Mouse (Mus musculus): Measurements from ENCODE around the gene Mphosph8. TPM values are rescaled to one million over a fixed set of nuclear protein-coding genes. Genes with fewer than 3 reads are reported as not detected.

The Mphosph8 gene
- total RNA-seq (2021) = 10 to 100 TPM; 23.8 to 26.1 TPM

- intact Hi-C loops (cut with DNase I) = loop anchor here (2.0 to 5.0 kb wide), 3 partner anchors 91 to 219 kb away; partner anchors contain the start of genes Cenpj, Parp4, Pspc1 and Zmym2
- DNase-seq (ENCODE audit: low spot score) = peak; percentile 99
These were observed at the start of gene Mphosph8 for GRCm38 (mm10) chr14:56667969-56668802. TSS of gene Mphosph8 (plus strand) at chr14:56668248.

- no peak for DNase-seq (ENCODE audit: low spot score)
- intact Hi-C loops (cut with DNase I) = no loop called here
These were observed 47.6 kb upstream of the Mphosph8 start for GRCm38 (mm10) chr14:56620425-56620824.

GRCm38 (mm10) chr14:56626202-56626601 lies 41.8 kb upstream of the Mphosph8 start:
- no peak for DNase-seq (ENCODE audit: low spot score)
- intact Hi-C loops (cut with DNase I) = no loop called here

GRCm38 (mm10) chr14:56628336-56628735 lies 39.7 kb upstream of the Mphosph8 start:
- intact Hi-C loops (cut with DNase I) = no loop called here
- DNase-seq (ENCODE audit: low spot score) = no peak

GRCm38 (mm10) chr14:56631109-56631508 lies 36.9 kb upstream of the Mphosph8 start:
- DNase-seq (ENCODE audit: low spot score) = no peak
- intact Hi-C loops (cut with DNase I) = no loop called here

GRCm38 (mm10) chr14:56647206-56647605 lies 20.8 kb upstream of the Mphosph8 start:
- DNase-seq (ENCODE audit: low spot score) = no peak
- intact Hi-C loops (cut with DNase I) = no loop called here

GRCm38 (mm10) chr14:56649448-56649847 lies 18.6 kb upstream of the Mphosph8 start:
- intact Hi-C loops (cut with DNase I) = no loop called here
- no peak for DNase-seq (ENCODE audit: low spot score)

GRCm38 (mm10) chr14:56665651-56666050 lies 2.4 kb upstream of the Mphosph8 start:
- intact Hi-C loops (cut with DNase I) = loop anchor here (5.0 kb wide), 2 partner anchors 88 to 112 kb away; partner anchors contain the start of genes Cenpj, Parp4 and Pspc1
- DNase-seq (ENCODE audit: low spot score) = peak; percentile 4

- no peak for DNase-seq (ENCODE audit: low spot score)
- intact Hi-C loops (cut with DNase I) = loop anchor here (5.0 kb wide), 2 partner anchors 90 to 110 kb away; partner anchors contain the start of genes Cenpj, Parp4 and Pspc1
These were observed 1.1 kb upstream of the Mphosph8 start for GRCm38 (mm10) chr14:56666909-56667308.

- intact Hi-C loops (cut with DNase I) = loop anchor here (2.0 to 5.0 kb wide), 3 partner anchors 92 to 218 kb away; partner anchors contain the start of genes Cenpj, Parp4, Pspc1 and Zmym2
- no peak for DNase-seq (ENCODE audit: low spot score)
These were observed 1.1 kb downstream of the Mphosph8 start for GRCm38 (mm10) chr14:56669046-56669620.

- DNase-seq (ENCODE audit: low spot score) = no peak
- intact Hi-C loops (cut with DNase I) = no loop called here
These were observed 17.4 kb downstream of the Mphosph8 start for GRCm38 (mm10) chr14:56685426-56685825.

GRCm38 (mm10) chr14:56689116-56689515 lies 21.1 kb downstream of the Mphosph8 start:
- intact Hi-C loops (cut with DNase I) = no loop called here
- no peak for DNase-seq (ENCODE audit: low spot score)

- no peak for DNase-seq (ENCODE audit: low spot score)
- intact Hi-C loops (cut with DNase I) = no loop called here
These were observed 21.7 kb downstream of the Mphosph8 start for GRCm38 (mm10) chr14:56689766-56690165.

- intact Hi-C loops (cut with DNase I) = no loop called here
These were observed 27.4 kb downstream of the Mphosph8 start for GRCm38 (mm10) chr14:56695495-56695894.

GRCm38 (mm10) chr14:56697836-56698235 lies 29.8 kb downstream of the Mphosph8 start:
- intact Hi-C loops (cut with DNase I) = no loop called here
- no peak for DNase-seq (ENCODE audit: low spot score)

More at GRCm38 (mm10) chr14:56695495-56695894, 27.4 kb downstream of the Mphosph8 start:
- no peak for DNase-seq (ENCODE audit: low spot score)

GRCm38 (mm10) chr14:56702644-56703043 lies 34.6 kb downstream of the Mphosph8 start:
- no peak for DNase-seq (ENCODE audit: low spot score)
- intact Hi-C loops (cut with DNase I) = no loop called here

- intact Hi-C loops (cut with DNase I) = no loop called here
- DNase-seq (ENCODE audit: low spot score) = no peak
These were observed 37.6 kb downstream of the Mphosph8 start for GRCm38 (mm10) chr14:56705687-56706086.

- intact Hi-C loops (cut with DNase I) = no loop called here
- DNase-seq (ENCODE audit: low spot score) = no peak
These were observed 58.4 kb downstream of the Mphosph8 start for GRCm38 (mm10) chr14:56726493-56726892.

GRCm38 (mm10) chr14:56740175-56740574 lies 72.1 kb downstream of the Mphosph8 start:
- intact Hi-C loops (cut with DNase I) = no loop called here

More at GRCm38 (mm10) chr14:56740175-56740574, 72.1 kb downstream of the Mphosph8 start:
- no peak for DNase-seq (ENCODE audit: low spot score)
